Mouse (Mus musculus): Measurements from ENCODE around the gene Adk. TPM values are rescaled to one million over a fixed set of nuclear protein-coding genes. Genes with fewer than 3 reads are reported as not detected.
A peak's percentile ranks its signal among the peaks of the same experiment; 100 is the strongest.

Adk gene
- total RNA-seq (2015) (41.2 and 47.1 TPM in 2 replicates), total RNA-seq (2017) (28.6 and 54.7 TPM in 2 replicates)

DNA sequence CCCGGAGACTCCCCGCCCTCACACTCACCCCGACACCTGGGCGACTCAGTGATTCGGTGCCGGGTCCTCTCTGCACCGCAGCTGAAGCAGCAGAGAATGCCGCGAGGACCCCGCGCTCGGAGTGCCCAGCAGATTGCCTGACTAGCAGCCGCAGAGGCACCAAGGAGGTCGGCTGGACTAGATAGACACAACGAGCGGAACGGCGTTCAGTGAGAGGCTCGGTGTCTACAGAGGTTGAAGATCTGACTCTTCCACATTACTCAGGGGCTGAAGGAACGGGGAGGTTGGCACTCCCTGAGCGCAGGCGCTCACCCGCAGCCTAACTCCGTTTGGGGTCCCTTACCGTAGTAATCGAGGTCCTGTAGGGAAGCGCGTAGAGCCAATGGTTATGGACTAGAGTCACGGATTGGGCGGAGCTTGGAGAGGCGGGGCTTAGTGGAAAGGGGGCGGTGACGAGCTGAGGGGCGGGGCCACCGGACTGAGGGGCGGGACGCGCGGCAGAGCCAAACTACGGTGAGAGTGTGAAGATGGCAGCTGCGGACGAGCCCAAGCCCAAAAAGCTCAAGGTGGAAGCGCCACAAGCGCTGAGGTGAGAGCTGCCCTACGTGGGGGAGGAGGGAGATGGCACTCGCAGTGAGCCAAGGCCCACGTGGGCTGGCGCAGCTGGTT is at the start of gene Adk, which contains the start of gene Ap3m1:
Adk (plus strand) TSS at position 463 of the 669 bp plus-strand sequence.
Ap3m1 (minus strand) TSS at position 397 of the 669 bp plus-strand sequence.
- peak; percentile 83 for ATAC-seq (ENCODE audit: poor library complexity, severe bottlenecking)

DNA sequence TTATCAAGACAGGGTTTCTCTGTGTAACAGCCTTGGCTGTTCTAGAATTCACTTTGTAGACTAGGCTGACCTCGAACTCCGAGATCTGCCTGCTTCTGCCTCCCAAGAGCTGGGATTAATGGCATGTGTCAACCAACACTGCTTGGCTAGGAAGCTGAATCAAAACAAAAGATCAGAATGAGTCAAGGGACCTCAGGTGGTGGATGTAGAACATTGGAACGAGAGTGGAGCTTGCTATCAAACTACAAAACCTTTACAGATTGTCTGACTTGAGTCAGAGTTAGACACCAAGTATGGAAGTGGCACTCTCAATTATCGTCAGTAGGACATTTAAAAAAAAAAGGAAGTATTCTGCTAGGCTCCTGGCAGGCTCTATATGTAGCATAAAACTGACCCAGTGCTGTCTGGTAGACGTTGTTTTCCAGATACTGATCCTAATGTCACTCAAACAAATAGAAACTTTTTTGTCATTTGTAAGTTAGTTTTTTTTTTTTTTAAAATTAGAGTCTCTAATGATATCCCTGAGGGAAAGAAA is 38.5 kb upstream of the Adk start:
- no peak for ATAC-seq (ENCODE audit: poor library complexity, severe bottlenecking)

GRCm38 (mm10) chr14:21017871-21018270 is 34.5 kb upstream of the Adk start:
- no peak for ATAC-seq (ENCODE audit: poor library complexity, severe bottlenecking)

DNA sequence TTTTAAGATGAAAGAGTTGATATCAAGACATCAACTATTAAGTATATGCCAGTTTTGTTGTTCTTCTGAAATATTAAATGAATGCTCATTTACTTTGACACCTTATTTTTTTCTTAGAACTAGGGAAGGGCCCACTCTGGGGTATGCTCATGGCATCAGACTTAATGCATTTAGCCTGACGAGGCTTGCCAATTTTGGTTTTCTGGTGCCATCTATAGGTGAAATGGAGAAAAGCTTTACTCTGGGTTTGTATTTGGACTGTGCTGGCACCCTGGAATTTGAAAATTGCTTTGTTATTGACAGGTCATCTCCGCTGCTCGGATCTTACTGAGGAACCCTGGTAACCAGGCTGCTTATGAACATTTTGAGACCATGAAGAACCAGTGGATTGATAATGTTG is 33.4 kb upstream of the Adk start:
- ATAC-seq (ENCODE audit: poor library complexity, severe bottlenecking): no peak

- no peak for ATAC-seq (ENCODE audit: poor library complexity, severe bottlenecking)
Observed at GRCm38 (mm10) chr14:21020435-21020834, 31.9 kb upstream of the Adk start.

GRCm38 (mm10) chr14:21027542-21027941 is 24.8 kb upstream of the Adk start:
- no peak for ATAC-seq (ENCODE audit: poor library complexity, severe bottlenecking)

DNA sequence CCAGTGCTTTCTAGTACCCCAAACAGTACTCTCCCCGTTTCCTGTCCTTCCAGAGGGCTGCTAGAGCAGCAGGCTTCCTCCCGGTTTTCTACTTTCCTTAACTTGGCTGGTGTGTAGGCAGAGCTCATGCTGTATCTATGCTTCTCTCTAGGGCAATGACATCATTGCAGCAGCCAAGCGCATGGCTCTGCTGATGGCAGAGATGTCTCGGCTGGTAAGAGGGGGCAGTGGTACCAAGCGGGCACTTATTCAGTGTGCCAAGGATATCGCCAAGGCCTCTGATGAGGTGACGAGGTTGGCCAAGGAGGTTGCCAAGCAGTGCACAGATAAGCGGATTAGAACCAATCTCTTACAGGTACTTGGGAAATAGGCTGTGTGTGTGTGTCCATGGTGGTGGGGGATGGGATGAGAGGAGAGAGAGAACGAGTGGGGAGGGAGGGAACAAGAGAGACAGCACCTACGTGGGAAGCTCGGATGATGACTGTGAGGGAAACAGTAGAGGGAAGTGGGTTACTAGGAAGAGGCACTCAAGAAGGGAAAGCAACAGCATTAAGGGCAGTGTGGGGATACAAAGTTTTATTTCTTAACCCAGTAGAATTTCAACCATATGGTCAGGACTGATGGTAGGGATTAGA is 23.2 kb upstream of the Adk start:
- ATAC-seq (ENCODE audit: poor library complexity, severe bottlenecking): no peak

- ATAC-seq (ENCODE audit: poor library complexity, severe bottlenecking): peak; percentile 98
Observed at GRCm38 (mm10) chr14:21031783-21032511, 20.4 kb upstream of the Adk start.

DNA sequence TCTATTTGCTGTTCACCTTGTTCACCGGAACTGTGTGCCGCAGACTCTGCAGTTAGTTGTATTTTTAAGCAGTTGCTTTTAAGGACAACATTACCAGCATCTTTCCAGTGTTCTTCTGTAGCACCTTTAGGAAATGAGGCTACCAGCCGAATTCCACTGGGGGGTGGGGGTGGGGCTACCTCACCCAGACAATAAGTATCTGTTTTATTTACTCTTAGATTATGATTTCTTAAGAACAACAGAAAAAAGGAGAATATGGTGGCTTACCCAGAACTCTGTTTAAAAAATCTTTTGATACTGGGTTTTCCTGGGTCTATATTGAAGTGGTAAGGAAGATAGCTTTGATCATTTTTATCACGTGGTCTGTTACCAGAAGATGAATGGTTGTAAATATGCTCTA is 18.1 kb upstream of the Adk start:
- ATAC-seq (ENCODE audit: poor library complexity, severe bottlenecking): no peak

DNA sequence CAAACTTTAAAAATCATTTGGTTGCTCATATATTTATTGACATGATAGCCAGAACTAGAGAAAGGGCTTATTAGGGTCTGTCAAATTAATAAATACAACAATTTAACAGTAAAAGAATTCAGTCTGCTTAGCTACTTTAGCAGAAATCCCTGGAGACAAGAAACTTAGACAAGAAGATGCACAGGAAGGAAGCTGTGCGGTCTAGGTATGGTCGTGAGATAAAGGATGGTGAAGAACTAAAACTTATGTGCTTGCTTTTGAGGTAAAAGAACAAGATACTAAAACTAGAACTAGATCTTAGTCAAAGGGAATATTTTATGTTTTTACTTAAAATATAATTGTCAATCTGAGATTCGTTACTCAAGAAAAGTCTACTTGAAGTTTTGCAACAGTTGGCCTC is 17.6 kb upstream of the Adk start:
- ATAC-seq (ENCODE audit: poor library complexity, severe bottlenecking): no peak

DNA sequence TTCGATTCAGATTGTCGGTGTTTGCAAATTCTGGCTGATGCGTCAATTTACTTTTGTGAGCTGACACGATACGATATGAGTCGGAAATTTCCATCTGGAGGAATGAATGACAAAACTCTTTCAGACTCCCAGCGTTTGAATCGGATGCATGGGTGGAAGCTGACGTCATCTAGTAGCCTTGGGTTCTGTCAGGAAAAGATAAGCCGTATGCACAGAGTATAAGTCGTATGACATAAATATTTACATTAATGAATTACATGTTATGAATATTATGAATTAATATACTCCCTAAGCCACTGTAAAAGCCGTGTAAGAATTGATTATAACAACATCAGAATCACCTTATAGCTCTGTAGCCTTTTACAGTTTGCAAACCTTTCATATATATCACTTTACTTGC is 13.3 kb upstream of the Adk start:
- no peak for ATAC-seq (ENCODE audit: poor library complexity, severe bottlenecking)

- no peak for ATAC-seq (ENCODE audit: poor library complexity, severe bottlenecking)
Observed at GRCm38 (mm10) chr14:21039623-21040022, 12.8 kb upstream of the Adk start.

- peak; percentile 38 for ATAC-seq (ENCODE audit: poor library complexity, severe bottlenecking)
Observed at GRCm38 (mm10) chr14:21047840-21048239, 4.5 kb upstream of the Adk start.

DNA sequence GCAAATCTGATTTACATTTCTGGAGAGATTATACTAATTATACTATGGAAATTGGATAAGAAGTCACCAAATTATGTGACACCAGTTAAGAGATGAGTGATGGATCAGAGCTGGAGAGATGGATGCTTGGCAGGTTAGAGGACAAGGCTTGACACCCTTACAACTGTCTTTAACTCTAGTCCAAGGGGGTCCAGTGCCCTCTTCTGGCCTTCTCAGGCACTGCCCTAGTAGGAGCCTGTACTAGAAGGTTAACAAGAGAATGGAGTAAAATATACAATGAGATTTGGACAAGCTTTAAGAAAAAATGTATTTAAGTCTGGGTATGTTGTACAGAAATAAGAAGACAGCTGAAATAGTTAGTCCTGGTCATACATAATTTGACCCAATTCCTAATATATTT is 3.5 kb upstream of the Adk start:
- 0 out of 2 replicates have a peak, but pooled peaks have one; percentile 28 for ATAC-seq (ENCODE audit: poor library complexity, severe bottlenecking)

DNA sequence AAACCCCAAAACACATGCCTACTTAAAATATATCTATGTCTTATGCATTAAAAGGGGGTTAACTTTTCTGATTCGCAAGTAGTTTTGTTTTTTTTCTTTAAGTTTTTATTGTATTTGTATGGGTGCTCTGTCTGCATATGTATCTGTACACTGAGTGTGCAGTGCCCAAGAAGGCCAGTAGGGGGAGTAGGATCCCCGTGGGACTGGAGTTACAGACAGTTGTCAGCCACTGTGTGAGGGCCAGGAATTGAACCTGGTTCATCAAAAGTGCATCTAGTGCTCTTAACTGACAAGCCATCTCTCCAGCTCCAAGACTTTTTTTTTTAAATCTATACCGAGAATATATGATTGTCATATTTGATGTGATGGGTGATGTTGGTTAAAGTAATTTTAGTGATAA is 1.6 kb upstream of the Adk start:
- no peak for ATAC-seq (ENCODE audit: poor library complexity, severe bottlenecking)

DNA sequence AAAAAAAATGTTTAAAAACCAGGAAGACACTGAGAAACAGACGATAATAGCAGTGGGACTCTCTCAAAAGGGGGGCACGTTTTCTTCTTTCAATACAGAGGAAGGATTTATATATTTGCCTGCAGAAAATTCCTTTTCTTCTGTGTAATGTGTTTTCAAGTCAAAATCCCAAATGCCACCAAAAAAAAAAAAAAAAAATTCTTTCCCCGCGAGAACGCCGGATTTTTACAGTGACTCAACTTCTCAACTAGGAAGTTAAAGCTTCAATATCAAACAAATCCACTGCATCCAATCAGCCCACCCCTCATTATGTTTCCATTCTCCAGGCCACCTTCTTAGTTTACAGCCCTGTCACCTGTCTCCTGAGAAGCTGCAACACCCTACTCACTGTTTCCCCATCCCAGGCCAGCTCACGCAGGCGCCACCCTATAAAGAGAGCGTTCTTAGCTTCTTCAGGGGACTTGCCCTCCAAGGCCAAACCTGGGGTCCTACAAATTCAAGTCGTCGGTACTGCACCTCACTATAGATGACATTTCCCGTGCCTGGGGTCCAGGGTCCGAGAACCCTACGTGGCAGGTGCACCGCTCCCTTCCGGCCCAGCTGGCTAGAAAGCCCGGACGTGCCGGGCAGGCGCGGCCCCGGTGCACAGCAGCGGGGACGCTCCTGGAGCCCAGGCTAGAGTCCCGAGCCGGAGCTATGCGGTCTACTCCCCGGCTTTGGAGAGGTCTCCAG is 828 bp upstream of the Adk start:
- ATAC-seq (ENCODE audit: poor library complexity, severe bottlenecking): peak; percentile 10; the same call in 1 of the 2 replicates

GRCm38 (mm10) chr14:21052781-21053130 is 382 bp downstream of the Adk start:
- no peak for ATAC-seq (ENCODE audit: poor library complexity, severe bottlenecking)

- ATAC-seq (ENCODE audit: poor library complexity, severe bottlenecking): no peak
Observed at GRCm38 (mm10) chr14:21053151-21053550, 777 bp downstream of the Adk start.

DNA sequence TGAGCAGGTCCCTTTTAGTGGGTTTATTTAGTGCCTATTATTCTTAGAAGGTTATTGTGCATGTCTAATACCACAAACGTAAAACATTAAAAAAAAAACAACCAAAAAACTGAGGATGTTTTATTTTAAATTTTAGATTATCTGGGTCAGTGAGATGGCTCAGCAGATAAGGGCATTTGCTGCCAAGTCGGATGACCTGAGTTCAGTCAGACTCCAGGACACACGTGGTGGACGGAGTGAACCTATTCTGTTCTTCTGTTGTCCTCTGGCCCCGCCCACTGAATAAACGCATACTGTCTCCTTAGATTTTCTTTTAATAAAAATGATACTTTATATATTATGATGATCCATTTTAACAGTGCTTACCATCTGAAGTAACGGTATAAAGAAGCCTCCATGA is 1.2 kb downstream of the Adk start:
- ATAC-seq (ENCODE audit: poor library complexity, severe bottlenecking): no peak

GRCm38 (mm10) chr14:21058972-21059371 is 6.6 kb downstream of the Adk start:
- ATAC-seq (ENCODE audit: poor library complexity, severe bottlenecking): no peak

Measured in megakaryocyte, adult 5-6 weeks (primary cell).